Mouse (Mus musculus) G1E (cell line): ENCODE results near the gene Aktip. TPM values are rescaled to one million over a fixed set of nuclear protein-coding genes. Genes with fewer than 3 reads are reported as not detected.

Experiments
- ATAC-seq: 2 replicates; pipeline ENCODE4 v1.8.0; 2016; ENCODE audit warnings: mild to moderate bottlenecking; ENCODE audit not compliant: insufficient number of reproducible peaks, poor library complexity, low FRiP score, severe bottlenecking; ENCODE audit errors: extremely low read depth
- DNase-seq: peaks from one replicate; pipeline ENCODE4 v3.0.0; 2012; ENCODE audit warnings: low spot score
- H3K27me3 ChIP-seq: 2 replicates; pipeline ENCODE4 v1.6.1; 2012; ENCODE audit warnings: mild to moderate bottlenecking, low read length, inconsistent platforms; ENCODE audit not compliant: insufficient read depth
- H3K36me3 ChIP-seq: replicated peaks from 2 replicates; pipeline ENCODE3; 2012; ENCODE audit warnings: mild to moderate bottlenecking, inconsistent platforms
- H3K4me1 ChIP-seq: 2 replicates; pipeline ENCODE4 v1.6.1; 2012; ENCODE audit warnings: low read depth, low read length, inconsistent platforms, mixed read lengths; ENCODE audit not compliant: insufficient read depth
- H3K4me3 ChIP-seq: 2 replicates; pipeline ENCODE4 v1.5.1; 2012; ENCODE audit warnings: low read depth, mild to moderate bottlenecking, inconsistent platforms, low read length, moderate library complexity, mixed read lengths
- H3K9me3 ChIP-seq: replicated peaks from 2 replicates; pipeline ENCODE4 v1.6.1; 2012; ENCODE audit warnings: inconsistent platforms
- CTCF ChIP-seq: IDR thresholded peaks from 2 replicates; pipeline ENCODE4 v1.5.1; 2012; ENCODE audit warnings: low read depth, low read length, inconsistent platforms, mixed read lengths
- GATA1 ChIP-seq: IDR thresholded peaks from 2 replicates; pipeline ENCODE4 v1.6.1; 2012; ENCODE audit warnings: borderline replicate concordance, low read length, inconsistent platforms, mixed read lengths
- GATA2 ChIP-seq: IDR thresholded peaks from 2 replicates; pipeline ENCODE4 v1.6.1; 2012; ENCODE audit warnings: low read depth, low read length, inconsistent platforms, borderline replicate concordance
- POLR2AphosphoS5 ChIP-seq: IDR thresholded peaks from 2 replicates; pipeline ENCODE4 v1.6.1; 2012; ENCODE audit warnings: low read depth, low read length, inconsistent platforms; ENCODE audit not compliant: insufficient replicate concordance
- TAL1 ChIP-seq: conservative IDR thresholded peaks from 2 replicates; pipeline ENCODE4 v1.6.1; 2012; ENCODE audit warnings: low read depth, low read length, inconsistent platforms, mixed read lengths
- polyA plus RNA-seq: library from polyadenylated mRNA; stranded (reverse); fragments of >175 nt; gene quantifications from 2 replicates; pipeline ENCODE4 v1.2.3, GENCODE M21; 2012
- total RNA-seq, 2 experiments: library from RNA; stranded (forward) in 1 of 2; stranded (reverse) in 1 of 2; fragments of 200-1000 nt in 1 of 2; fragments of >200 nt in 1 of 2; fragmentation: Nextera tagmentation in 1 of 2; gene quantifications; 2 replicates each; pipeline ENCODE4 v1.2.3; 2014 to 2017

Aktip gene
- total and polyA plus RNA-seq, 3 experiments = 2.4 to 18.3 (median 12.3) TPM

DNA sequence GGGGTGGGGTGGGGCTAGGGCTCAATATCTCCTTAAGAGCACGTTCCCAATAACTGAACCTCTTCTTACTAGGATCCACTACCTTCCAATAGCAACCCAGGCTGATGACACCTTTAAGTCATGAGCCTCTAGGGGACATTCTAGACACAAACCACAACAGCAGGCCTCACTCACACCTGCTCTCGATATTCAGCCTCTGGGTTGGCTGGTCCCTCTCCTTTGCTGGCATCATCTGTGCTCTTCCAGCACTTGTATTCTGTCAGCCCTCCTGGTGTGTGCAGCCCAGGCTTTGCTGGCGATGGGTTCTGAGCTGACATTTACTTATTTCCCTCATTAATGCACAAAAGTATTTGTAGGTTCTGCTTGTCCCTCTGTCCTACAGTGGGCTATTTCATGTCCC is 14.5 kb upstream of the Aktip start:
- no peak for TF ChIP-seq POLR2AphosphoS5
- TF ChIP-seq GATA2 = no peak
- no peak for TF ChIP-seq TAL1
- TF ChIP-seq GATA1 = no peak
- TF ChIP-seq CTCF = no peak
- no peaks in the 10 kb centered on the region for H3K36me3 ChIP-seq
- H3K4me3 ChIP-seq = no peak overlapping the region
- ATAC-seq (no peak), DNase-seq (no peak)
- H3K4me1 ChIP-seq = no peaks in the 10 kb centered on the region
- H3K27me3 ChIP-seq = no peaks in the 10 kb centered on the region
- no peaks in the 10 kb centered on the region for H3K9me3 ChIP-seq

DNA sequence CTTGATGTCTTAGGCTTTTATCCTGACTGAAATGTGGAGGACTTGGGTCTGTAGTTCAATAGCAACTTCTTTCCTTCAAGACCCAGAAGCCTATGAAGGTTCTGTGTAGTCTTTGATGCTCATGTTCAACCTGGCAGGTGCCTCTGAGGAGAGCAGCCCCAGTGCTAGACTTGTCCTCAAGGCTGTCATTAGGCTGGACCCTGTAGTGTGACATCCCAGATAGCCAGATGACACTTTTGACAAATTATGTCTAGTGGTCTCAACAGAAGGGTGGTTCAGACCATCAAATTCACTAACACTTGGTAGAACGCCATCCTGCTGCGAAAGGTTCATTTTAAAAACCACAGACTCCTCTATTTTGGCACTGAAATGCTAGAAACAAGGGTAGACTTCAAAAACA is 13.2 kb upstream of the Aktip start:
- no peak for TF ChIP-seq CTCF
- no peak for TF ChIP-seq GATA2
- Histone ChIP-seq H3K9me3 (no peaks in the 10 kb centered on the region), H3K4me3 (no peak overlapping the region), H3K36me3 (no peaks in the 10 kb centered on the region), H3K4me1 (no peaks in the 10 kb centered on the region), H3K27me3 (no peaks in the 10 kb centered on the region)
- DNase-seq = no peak
- no peak for ATAC-seq

DNA sequence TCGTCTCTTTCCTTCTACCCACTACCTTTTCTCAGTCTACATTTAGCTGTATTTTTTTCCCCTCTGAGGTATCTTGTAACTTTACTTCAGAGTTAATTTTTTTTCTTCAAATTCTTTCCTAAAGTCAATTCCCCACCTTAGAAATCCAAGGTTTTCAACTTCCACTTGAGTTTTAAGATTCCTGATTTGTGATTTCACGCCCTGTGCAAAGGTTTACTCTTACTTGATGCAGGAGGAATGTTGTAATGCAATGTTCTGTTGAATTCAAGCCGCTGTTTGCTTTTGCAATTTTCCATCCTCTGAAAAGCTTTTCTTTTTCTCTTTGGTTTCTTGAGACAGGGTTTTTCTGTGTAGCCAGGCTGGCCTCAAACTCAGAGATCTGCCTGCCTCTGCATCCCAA is 9.9 kb upstream of the Aktip start:
- no peak for ATAC-seq
- TF ChIP-seq POLR2AphosphoS5 (no peak), TAL1 (no peak), GATA1 (no peak), GATA2 (no peak), CTCF (no peak)
- H3K27me3 ChIP-seq = peaks cover 4% of the 10 kb centered on the region
- DNase-seq = no peak
- H3K9me3 ChIP-seq = no peaks in the 10 kb centered on the region
- H3K4me1 ChIP-seq = no peaks in the 10 kb centered on the region
- H3K4me3 ChIP-seq = no peak overlapping the region
- no peaks in the 10 kb centered on the region for H3K36me3 ChIP-seq

DNA sequence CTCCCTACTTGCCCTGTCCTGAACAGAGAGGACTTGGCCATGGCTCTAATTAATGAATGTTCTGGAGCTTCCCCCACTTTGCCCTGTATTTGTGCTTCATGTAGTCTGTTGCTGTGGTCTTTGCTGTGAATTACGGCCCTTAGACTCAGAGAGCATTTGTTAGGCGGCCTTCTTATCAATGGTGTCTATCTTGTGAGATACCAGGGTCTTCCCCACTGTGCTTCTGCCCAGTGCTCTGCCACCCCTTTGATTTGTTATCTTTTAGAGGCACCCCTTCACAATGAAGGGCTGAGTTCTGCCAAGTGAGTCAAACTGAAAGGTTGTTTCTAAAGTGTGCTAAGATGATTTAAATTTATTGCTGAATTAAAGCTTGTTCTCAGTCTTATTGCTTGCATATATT is 7.9 kb upstream of the Aktip start:
- H3K36me3 ChIP-seq = no peaks in the 10 kb centered on the region
- H3K9me3 ChIP-seq = no peaks in the 10 kb centered on the region
- TF ChIP-seq TAL1 (no peak), CTCF (no peak), POLR2AphosphoS5 (no peak), GATA1 (no peak), GATA2 (no peak)
- ATAC-seq = no peak
- no peaks in the 10 kb centered on the region for H3K4me1 ChIP-seq
- H3K4me3 ChIP-seq = no peak overlapping the region
- no peak for DNase-seq
- H3K27me3 ChIP-seq = peaks cover 4% of the 10 kb centered on the region

DNA sequence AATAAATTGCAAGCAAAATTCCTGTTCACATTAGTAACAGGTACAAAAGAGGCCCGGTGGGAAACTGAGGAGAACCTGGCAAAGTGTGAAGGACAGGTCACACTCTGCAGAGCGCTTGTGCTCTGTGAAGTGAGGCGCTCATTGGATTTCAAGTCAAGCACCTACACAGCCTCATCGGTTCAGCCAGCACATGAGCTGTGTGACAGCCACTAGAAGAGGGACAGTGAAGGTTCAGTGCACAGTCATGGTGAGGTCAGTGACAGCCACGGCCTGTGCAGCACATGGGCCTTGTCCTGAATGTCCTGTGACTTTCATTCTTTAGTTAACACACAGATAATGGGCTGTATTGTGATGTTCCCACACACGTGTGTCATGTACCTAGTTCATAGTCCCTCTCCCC is 6.1 kb upstream of the Aktip start:
- DNase-seq = no peak
- TF ChIP-seq POLR2AphosphoS5 (no peak), CTCF (no peak), GATA1 (no peak), GATA2 (no peak), TAL1 (no peak)
- Histone ChIP-seq H3K36me3 (no peaks in the 10 kb centered on the region), H3K4me3 (no peak overlapping the region), H3K9me3 (no peaks in the 10 kb centered on the region), H3K4me1 (no peaks in the 10 kb centered on the region), H3K27me3 (peaks cover 4% of the 10 kb centered on the region)
- no peak for ATAC-seq

DNA sequence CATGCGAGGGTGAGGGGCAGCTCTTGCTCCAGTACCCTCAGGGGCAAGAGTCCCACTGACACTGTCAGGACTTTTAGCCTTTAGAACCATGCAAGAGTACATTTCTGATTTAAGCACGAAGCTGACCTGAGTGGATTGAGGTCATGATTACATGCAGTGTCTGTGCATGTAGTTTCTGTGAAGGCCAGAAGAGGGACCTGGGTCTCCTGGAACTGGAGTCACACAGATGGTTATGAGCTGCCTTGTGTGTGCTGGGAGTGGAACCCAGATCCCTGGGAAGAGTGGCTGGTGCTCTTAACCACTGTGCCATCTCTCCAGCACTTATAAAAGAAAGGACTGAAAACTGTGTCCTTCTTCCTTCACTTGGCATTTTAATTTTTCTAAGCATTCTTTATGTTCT is 1.4 kb upstream of the Aktip start:
- H3K27me3 ChIP-seq = peaks cover 4% of the 10 kb centered on the region
- ATAC-seq (no peak), DNase-seq (no peak)
- H3K9me3 ChIP-seq = no peaks in the 10 kb centered on the region
- TF ChIP-seq POLR2AphosphoS5 = no peak
- no peak for TF ChIP-seq CTCF
- TF ChIP-seq GATA2 = no peak
- no peak for TF ChIP-seq TAL1
- no peaks in the 10 kb centered on the region for H3K4me1 ChIP-seq
- H3K36me3 ChIP-seq = no peaks in the 10 kb centered on the region
- H3K4me3 ChIP-seq = no peak overlapping the region

DNA sequence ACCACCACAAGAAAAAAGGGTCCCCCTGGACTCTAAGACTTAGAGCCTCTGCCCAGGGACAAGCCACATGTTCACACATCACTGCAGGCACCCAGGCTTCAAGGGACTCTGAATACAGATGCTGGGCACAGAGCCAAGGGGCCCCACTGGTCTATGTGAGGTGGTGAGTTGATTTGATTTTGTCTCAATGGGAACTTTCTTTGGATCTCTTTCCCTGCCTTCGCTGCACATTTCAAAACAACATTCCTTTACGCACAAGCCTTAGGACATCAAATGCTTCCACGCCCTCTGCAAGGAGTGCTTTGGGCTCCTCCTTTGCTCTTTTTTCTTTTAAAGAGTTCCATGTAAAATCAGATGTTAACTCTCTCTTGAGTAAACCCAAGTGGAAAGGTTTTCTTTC is 1.7 kb downstream of the Aktip start:
- H3K4me1 ChIP-seq = no peaks in the 10 kb centered on the region
- H3K4me3 ChIP-seq = no peak overlapping the region
- TF ChIP-seq POLR2AphosphoS5 = no peak
- no peak for TF ChIP-seq CTCF
- TF ChIP-seq GATA2 = no peak
- TF ChIP-seq GATA1 = no peak
- no peak for TF ChIP-seq TAL1
- no peak for DNase-seq
- no peak for ATAC-seq
- no peaks in the 10 kb centered on the region for H3K36me3 ChIP-seq
- no peaks in the 10 kb centered on the region for H3K9me3 ChIP-seq
- peaks cover 13% of the 10 kb centered on the region for H3K27me3 ChIP-seq
